Mouse (Mus musculus) neural tube, embryonic 10.5 days (tissue): ENCODE results near the gene Gucd1.
"Not testable (repeated sequence)": the region's sequence is repeated elsewhere in the genome, so short reads cannot be mapped to it uniquely, and the experiment has no call there.

ENCODE experiments used
- DNase-seq: peaks from one replicate; pipeline ENCODE4 v3.0.0-alpha.2; 2017; ENCODE audit warnings: low spot score; ENCODE audit errors: extremely low spot score

The Gucd1 gene

DNA sequence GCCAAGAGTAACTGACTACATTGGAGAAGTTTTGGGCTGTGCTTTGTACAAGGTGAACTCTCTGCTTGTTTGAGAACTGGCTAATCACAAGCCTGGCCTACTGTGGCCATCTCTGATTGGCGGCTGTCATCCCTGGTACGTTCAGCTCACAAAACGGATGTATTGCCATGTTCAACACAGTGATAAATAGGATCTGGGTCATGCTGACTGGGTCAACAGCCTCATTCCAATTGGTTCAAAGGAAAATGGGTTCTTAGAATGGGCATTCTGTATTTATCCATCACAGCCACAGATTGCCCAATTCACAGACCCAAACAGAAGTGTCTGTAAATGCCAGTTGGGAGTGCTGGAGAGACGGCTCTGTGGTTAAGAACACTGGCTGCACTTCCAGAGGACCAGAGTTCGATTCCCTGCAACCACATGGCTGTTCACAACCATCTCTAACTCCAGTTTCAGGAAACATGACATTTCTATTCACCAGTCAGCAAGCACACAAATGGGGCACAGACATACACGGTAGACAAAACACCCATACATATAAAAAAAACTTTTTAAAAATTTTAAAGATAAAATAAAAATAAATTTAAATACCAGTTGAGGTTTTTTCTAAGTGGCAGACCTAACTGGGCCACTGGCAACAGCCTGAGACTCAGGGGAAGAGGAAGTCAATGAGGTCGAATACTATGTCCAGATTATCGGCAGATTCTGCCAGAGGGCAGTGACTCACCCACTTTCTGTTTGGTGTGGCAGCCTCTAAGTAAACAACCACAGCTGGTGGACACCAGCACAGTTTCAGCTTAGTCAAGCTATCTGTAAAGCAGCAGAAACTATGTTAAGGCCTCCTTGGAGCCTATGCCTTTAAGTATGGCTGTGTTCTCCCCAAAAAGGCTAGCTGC, 13.3 kb downstream of the Gucd1 start:
- DNase-seq: no peak

DNA sequence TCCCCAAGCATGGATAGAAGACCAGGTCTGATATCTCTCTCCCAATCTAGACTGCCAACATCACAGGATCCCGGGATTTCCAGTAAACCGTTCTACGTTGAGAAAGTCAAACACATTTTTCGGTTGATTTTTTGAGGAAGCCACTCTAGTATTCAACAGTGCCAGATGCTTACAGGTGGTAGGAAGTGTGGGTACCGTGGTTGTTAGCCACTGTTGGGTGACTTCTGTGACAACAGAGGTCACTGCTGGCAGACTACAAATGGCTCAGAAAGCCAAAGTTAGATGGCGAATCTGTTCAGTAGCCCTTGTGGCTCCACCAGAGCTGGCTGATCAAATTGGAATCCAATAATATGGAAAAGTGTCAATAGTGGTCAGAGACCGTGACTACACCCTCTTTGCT, 14.1 kb downstream of the Gucd1 start:
- no peak for DNase-seq

DNA sequence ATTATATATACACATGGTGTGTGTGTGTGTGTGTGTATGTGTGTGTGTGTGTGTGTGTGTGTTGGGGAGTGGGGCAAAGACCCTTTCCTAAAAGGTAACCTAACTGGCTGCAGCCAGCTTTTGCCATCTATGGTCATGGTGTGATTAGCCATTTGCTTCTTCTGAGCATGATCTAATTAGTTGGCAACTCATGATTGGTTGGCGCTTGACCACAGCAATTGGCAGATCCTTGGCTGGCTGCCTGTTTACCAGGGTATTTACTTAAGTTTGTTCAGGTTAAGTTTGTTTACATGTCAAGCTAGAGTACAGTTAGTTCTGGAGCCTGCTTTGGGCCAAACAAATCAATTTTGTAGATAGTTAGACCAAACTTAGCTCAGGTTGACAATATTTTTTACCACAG, 16.1 kb downstream of the Gucd1 start:
- DNase-seq: no peak

GRCm38 (mm10) chr10:75500345-75500744, 17.4 kb downstream of the Gucd1 start:
- DNase-seq: no peak

DNA sequence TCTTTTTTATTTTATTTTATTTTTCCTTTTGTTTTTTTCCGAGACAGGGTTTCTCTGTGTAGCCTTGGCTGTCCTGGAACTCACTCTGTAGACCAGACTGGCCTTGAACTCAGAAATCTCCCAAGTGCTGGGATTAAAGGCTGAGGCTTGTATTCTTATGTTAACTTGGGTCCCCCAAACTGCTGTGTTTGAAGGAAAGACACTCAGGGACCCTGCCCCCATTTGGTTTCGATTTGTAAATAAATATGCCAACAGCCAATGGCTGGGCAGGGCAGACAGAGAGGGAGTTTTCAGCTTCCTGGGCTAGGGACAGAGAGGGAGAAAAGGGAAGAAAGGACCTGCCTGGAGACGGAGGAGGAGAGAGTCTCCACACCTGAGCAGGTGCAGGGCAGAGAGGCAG, 18.0 kb downstream of the Gucd1 start:
- DNase-seq: no peak

DNA sequence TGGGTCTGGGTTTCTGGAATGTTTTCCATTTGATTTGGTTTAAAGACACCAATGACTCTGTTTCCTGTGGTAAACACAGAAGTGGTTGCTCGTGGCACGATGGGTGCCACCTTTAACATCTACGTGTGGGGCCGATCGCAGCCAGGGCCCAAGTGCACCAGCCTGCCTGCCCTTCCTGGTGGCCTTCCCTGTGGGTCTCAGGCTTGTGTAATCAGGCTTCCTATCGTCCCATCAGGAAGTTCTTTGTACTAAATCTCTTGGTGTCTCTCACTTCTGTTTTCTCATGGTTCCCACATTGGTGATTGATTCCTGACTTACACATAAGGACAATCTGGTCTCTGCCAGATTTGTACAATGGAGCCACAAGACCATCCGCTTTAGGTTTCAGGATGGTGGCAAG, 18.6 kb downstream of the Gucd1 start:
- DNase-seq: not testable (repeated sequence)

DNA sequence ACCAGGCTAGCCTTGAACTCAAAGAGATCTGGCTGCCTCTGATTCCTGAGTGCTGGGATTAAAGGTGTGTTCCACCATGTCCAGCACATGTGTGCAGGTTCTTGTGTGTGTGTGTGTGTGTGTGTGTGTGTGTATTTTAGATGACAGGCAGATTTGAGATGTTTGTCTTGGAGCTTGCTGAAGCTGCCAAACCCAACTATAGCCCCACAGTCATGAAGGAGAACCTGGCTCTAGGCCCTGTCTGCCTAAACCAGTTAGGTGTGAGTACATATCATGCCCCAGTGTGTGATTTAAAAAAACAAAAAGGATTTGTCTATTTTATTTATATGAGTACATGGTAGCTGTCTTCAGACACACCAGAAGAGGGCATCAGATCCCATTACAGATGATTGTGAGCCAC, 21.9 kb downstream of the Gucd1 start:
- no peak for DNase-seq

DNA sequence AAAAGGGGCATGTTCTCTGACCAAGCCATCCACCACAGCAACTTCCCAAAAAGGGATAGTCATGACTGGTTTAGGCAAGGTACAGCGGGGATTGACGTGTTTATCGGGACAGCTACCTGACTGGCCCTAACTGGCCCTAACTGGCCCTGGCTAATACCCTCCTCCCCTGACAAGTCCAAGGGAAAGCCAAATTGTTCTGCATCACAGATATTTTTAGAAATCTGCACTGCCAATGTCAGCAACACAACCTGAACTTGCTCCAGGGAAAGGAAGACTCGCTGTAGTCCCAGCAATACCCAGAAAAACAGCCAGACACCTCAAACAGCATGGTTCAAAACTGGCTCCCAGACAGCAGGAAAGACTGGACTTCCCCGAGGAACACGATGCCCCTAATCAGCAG, 22.5 kb downstream of the Gucd1 start:
- no peak for DNase-seq

DNA sequence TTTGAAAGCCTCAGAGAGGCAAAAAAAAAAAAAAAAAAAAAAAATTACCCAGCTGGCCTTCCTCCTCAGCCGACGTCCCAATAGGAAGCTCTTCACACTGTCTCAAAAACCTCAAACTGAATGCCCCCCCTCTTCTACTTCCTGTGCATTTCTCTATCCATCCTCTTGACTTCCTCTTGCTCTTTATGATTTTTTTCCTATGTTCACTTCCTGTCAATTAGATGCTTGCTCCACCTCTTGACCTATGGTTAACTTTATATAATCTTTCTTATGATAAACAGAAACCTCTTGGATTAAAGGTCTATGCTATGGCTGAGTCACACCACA, 25.9 kb downstream of the Gucd1 start:
- DNase-seq: no peak

- DNase-seq: no peak
Observed at GRCm38 (mm10) chr10:75491234-75491935, 26.4 kb downstream of the Gucd1 start.

GRCm38 (mm10) chr10:75490731-75491130, 27.0 kb downstream of the Gucd1 start:
- no peak for DNase-seq

- DNase-seq: no peak
Observed at GRCm38 (mm10) chr10:75489522-75489921, 28.2 kb downstream of the Gucd1 start.

- DNase-seq: no peak
Observed at GRCm38 (mm10) chr10:75487131-75487530, 30.6 kb downstream of the Gucd1 start.

- DNase-seq: peak; percentile 84
Observed at GRCm38 (mm10) chr10:75486086-75486979, 31.4 kb downstream of the Gucd1 start.

- no peak for DNase-seq
Observed at GRCm38 (mm10) chr10:75484767-75485166, 33.0 kb downstream of the Gucd1 start.

GRCm38 (mm10) chr10:75484066-75484465, 33.7 kb downstream of the Gucd1 start:
- no peak for DNase-seq

DNA sequence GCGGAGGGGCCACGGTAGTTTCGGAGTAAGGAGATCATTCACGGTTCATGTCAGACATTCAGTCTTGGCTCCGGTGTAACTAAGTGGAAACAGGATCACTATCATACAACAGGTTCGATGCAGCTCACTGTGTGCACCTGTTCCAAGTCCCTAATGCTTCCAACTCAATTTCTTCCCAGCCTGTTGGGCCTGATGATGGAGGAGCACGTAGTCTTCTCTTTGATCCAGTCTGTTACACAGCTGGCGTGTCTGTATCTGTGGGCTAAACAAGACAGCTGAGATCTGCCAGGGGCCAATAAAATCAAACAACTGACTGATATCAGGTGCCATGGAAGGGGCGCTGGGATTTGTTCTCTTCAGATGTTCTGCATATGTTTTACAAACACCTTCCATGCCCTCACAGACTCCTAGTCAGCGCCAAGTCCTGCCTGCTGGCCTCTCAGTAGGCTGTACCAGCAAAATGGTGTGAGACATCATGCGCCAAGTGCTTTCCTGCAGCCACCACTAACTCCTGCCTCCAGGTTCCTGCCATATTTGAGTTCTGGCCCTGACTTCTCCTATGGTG, 34.8 kb downstream of the Gucd1 start:
- DNase-seq: no peak

DNA sequence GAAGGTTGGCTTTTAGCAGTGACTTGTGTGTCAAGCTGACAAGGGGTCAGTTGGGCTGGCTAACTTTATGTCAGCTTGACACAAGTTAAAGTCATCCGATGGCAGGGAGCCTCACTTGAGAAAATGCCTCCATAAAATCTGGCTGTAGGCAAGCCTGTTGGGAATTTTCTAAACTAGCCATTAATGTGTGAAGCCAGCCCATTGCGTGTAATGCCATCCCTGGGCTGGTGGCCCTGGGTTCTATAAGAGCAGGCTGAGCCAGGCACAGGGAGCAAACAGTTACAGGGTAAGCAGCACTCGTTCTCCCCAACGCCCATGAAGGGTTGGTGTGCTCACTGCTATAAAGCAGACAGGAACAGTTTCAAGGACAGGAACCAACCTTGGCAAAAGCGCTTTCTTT, 35.5 kb downstream of the Gucd1 start:
- DNase-seq: no peak

DNA sequence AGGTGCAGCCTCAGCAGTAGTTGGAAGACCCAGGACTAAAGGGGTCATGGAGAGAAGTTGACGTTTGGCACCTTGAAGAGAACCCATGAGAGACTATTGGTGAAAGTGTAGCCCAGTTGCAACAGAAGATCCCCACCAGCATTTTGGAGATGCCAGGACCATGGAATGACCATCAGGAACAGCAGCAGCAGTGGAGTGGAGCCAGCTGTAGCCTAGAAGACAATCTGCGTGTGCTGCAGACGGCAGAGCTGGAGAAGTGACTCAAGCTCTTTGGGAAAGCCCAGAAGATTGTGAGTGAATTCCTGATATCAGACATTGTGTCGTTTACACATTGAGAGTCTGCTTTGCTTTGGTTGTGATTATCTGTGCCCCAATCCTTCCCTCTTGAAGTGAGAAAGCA, 36.1 kb downstream of the Gucd1 start:
- no peak for DNase-seq

- no peak for DNase-seq
Observed at GRCm38 (mm10) chr10:75479955-75480354, 37.8 kb downstream of the Gucd1 start.

DNA sequence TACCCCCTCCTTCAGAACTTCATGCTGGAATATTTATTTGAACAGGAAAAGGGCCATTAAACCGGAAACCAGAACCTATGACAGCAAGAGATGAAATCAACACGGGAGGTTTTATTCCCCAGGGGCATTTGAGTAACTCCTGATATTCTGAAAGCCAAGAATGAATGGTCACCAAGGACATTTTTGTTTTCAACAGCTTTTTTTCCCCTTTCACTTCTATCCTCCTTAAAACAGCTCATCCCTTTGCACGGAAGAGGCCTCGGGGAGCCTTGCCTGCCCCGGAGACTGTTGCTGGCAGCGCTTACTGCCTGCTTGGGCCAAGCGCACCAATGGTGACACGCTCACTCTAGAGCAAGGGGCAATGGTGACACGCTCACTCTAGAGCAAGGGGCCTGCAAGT, 40.7 kb downstream of the Gucd1 start:
- no peak for DNase-seq
